Mouse (Mus musculus) CH12.LX (cell line): ENCODE measurements around the gene Plk2. TPM values are rescaled to one million over a fixed set of nuclear protein-coding genes. Genes with fewer than 3 reads are reported as not detected.
"Not testable (repeated sequence)": the region's sequence is repeated elsewhere in the genome, so short reads cannot be mapped to it uniquely, and the experiment has no call there.

Experiments
- DNase-seq: peaks from one replicate; pipeline ENCODE4 v3.0.0-alpha.2; 2013; ENCODE audit errors: extremely low read depth
- H3K27ac ChIP-seq: 2 replicates; pipeline ENCODE4 v1.5.1; 2012; ENCODE audit warnings: low read depth, mild to moderate bottlenecking, control low read depth, moderate library complexity; ENCODE audit not compliant: insufficient read depth
- H3K27me3 ChIP-seq: replicated peaks from 2 replicates; pipeline ENCODE3; 2012; ENCODE audit warnings: inconsistent platforms
- H3K36me3 ChIP-seq, 2 experiments: replicated peaks in 1 of 2; 2 replicates each; pipeline versions ENCODE3 to v1.6.1; 2012; ENCODE audit warnings: inconsistent platforms in 1 of 2, low read length in 1 of 2, mild to moderate bottlenecking in 1 of 2, mixed read lengths in 1 of 2, moderate library complexity in 1 of 2; ENCODE audit not compliant: control insufficient read depth in 1 of 2, insufficient read depth in 1 of 2
- H3K4me1 ChIP-seq, 2 experiments: 2 replicates each; pipeline ENCODE4 v1.6.1; 2012; ENCODE audit warnings: inconsistent platforms in 1 of 2, moderate library complexity in 1 of 2; ENCODE audit not compliant: insufficient read depth in 2 of 2, control insufficient read depth in 1 of 2
- H3K4me2 ChIP-seq: 2 replicates; pipeline ENCODE4 v1.6.1; 2012; ENCODE audit warnings: low read depth, mild to moderate bottlenecking, control low read depth; ENCODE audit not compliant: poor library complexity, insufficient read depth, severe bottlenecking
- H3K4me3 ChIP-seq, 3 experiments: fragments of 150-350 bp in 1 of 3; sonication (generic) in 1 of 3; replicated peaks in 1 of 3; 2 replicates each; pipeline versions ENCODE3 to v1.5.1; 2011 to 2012; ENCODE audit warnings: low read depth in 2 of 3, low read length in 2 of 3, mild to moderate bottlenecking in 2 of 3, moderate library complexity in 2 of 3, control low read depth in 1 of 3, improper control_type of control experiment in 1 of 3, inconsistent platforms in 1 of 3, mixed read lengths in 1 of 3; ENCODE audit not compliant: poor library complexity in 1 of 3
- H3K79me2 ChIP-seq: replicated peaks from 2 replicates; pipeline ENCODE4 v1.6.1; 2012; ENCODE audit warnings: mild to moderate bottlenecking, moderate library complexity; ENCODE audit not compliant: control insufficient read depth, poor library complexity, insufficient read depth, severe bottlenecking; ENCODE audit errors: extremely low read depth
- H3K9ac ChIP-seq: 2 replicates; pipeline ENCODE4 v1.6.1; 2012; ENCODE audit warnings: low read depth, mild to moderate bottlenecking, control low read depth, moderate library complexity; ENCODE audit not compliant: insufficient read depth
- H3K9me3 ChIP-seq: replicated peaks from 2 replicates; pipeline ENCODE3; 2012; ENCODE audit warnings: low read length, inconsistent platforms, mixed read lengths
- CHD2 ChIP-seq: IDR thresholded peaks from 2 replicates; pipeline ENCODE4 v1.6.1; 2011; ENCODE audit warnings: low read length, improper control_type of control experiment
- CTCF ChIP-seq, 2 experiments: IDR thresholded peaks in 1 of 2; conservative IDR thresholded peaks in 1 of 2; 2 replicates each; pipeline ENCODE4 v1.5.1; 2011 to 2012; ENCODE audit warnings: low read depth in 2 of 2, low read length in 2 of 2, improper control_type of control experiment in 1 of 2, inconsistent platforms in 1 of 2, mild to moderate bottlenecking in 1 of 2, moderate library complexity in 1 of 2
- EP300 ChIP-seq: IDR thresholded peaks from 2 replicates; pipeline ENCODE4 v1.6.1; 2011; ENCODE audit warnings: low read length, improper control_type of control experiment
- HCFC1 ChIP-seq: IDR thresholded peaks from 2 replicates; pipeline ENCODE4 v1.6.1; 2012; ENCODE audit warnings: low read depth, mild to moderate bottlenecking, inconsistent platforms, low read length, improper control_type of control experiment
- IRF4 ChIP-seq: IDR thresholded peaks from 2 replicates; pipeline ENCODE4 v1.6.1; 2014; ENCODE audit warnings: low read depth, mild to moderate bottlenecking, inconsistent platforms, low read length, improper control_type of control experiment
- JUN ChIP-seq: IDR thresholded peaks from 2 replicates; pipeline ENCODE4 v1.6.1; 2011; ENCODE audit warnings: low read depth, mild to moderate bottlenecking, low read length, improper control_type of control experiment, moderate library complexity; ENCODE audit not compliant: insufficient read depth
- JUND ChIP-seq: conservative IDR thresholded peaks from 2 replicates; pipeline ENCODE4 v1.6.1; 2011; ENCODE audit warnings: low read depth, low read length, improper control_type of control experiment
- KAT2A ChIP-seq: IDR thresholded peaks from 2 replicates; pipeline ENCODE4 v1.6.1; 2012; ENCODE audit warnings: low read length, improper control_type of control experiment, inconsistent platforms; ENCODE audit not compliant: insufficient replicate concordance
- MAFK ChIP-seq: IDR thresholded peaks from 2 replicates; pipeline ENCODE4 v1.6.1; 2011; ENCODE audit warnings: low read length, improper control_type of control experiment; ENCODE audit not compliant: insufficient replicate concordance
- MXI1 ChIP-seq: IDR thresholded peaks from 2 replicates; pipeline ENCODE4 v1.6.1; 2011; ENCODE audit warnings: mild to moderate bottlenecking, low read depth, low read length, improper control_type of control experiment
- NELFE ChIP-seq: IDR thresholded peaks from 2 replicates; pipeline ENCODE4 v1.6.1; 2011; ENCODE audit warnings: low read depth, low read length, improper control_type of control experiment
- RAD21 ChIP-seq: IDR thresholded peaks from 2 replicates; pipeline ENCODE4 v1.6.1; 2011; ENCODE audit warnings: low read depth, mild to moderate bottlenecking, low read length, improper control_type of control experiment, moderate library complexity
- SMC3 ChIP-seq: IDR thresholded peaks from 2 replicates; pipeline ENCODE4 v1.6.1; 2011; ENCODE audit warnings: low read depth, low read length, improper control_type of control experiment
- ZMIZ1 ChIP-seq: IDR thresholded peaks from 2 replicates; pipeline ENCODE4 v1.6.1; 2012; ENCODE audit warnings: low read depth, mild to moderate bottlenecking, inconsistent platforms, low read length, improper control_type of control experiment
- dilution Hi-C: fragments of 300-500 bp; cut with MboI; formaldehyde crosslinking; loops from 2 replicates; pipeline ENCODE4 v1.14.3; 2020; ENCODE audit warnings: low sequenced_read_pairs; ENCODE audit not compliant: extremely low pct_unique_long_range_greater_than_20kb, extremely low pct_ligation_motif_present
- in situ Hi-C: fragments of 300-500 bp; cut with MboI; formaldehyde crosslinking; loops from 3 replicates; pipeline ENCODE4 v1.14.3; 2019; ENCODE audit warnings: low sequenced_read_pairs, low pct_ligation_motif_present, low pct_unique_long_range_greater_than_20kb, mixed read lengths
- polyA plus RNA-seq: library from polyadenylated mRNA; unstranded; fragments of >175 nt; gene quantifications from 2 replicates; pipeline ENCODE4 v1.2.1, GENCODE M21; 2012; ENCODE audit warnings: low read depth; ENCODE audit not compliant: insufficient read length
- total RNA-seq, 2 experiments: library from RNA; depleted of rRNA; stranded (reverse); fragments of 300-350 nt in 1 of 2; fragments of >200 nt in 1 of 2; gene quantifications; 2 replicates each; pipeline ENCODE4 v1.2.3; 2012 to 2014

Plk2 gene
- total and polyA plus RNA-seq, 3 experiments: 5.1 to 8.9 (median 7.4) TPM

DNA sequence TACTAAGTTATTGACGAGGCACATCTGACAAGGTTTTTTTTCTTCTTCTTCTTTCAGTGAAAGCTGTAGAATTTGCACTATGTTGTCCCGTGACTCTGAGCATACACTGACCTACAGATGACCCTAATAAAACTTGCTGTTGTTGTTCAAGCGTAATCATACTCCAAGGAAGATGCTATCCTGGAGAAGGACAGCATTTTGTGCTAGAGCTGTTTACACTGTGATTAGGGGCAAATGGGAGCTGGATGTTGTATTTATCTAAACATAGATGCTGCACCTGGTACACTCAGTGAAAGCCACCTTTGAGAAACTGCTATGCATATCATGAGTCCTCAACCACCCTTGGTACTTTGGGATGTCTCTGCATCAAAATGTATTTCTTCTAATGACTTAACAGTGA is 6.6 kb downstream of the Plk2 start:
- dilution Hi-C loops: no loop called here
- Histone ChIP-seq H3K4me1 (peaks cover 0 to 9% of the 10 kb centered on the region in 2 experiments; a peak in 2 of 4 replicates), H3K4me3 (no peak overlapping the region), H3K27me3 (no peaks in the 10 kb centered on the region), H3K36me3 (peaks cover 17 to 32% of the 10 kb centered on the region in 2 experiments), H3K79me2 (no peaks in the 10 kb centered on the region), H3K27ac (no peak overlapping the region), H3K4me2 (no peak overlapping the region), H3K9me3 (no peaks in the 10 kb centered on the region), H3K9ac (no peak overlapping the region)
- no peak for TF ChIP-seq CTCF (conservative IDR thresholded peaks at IDR 0.05 in 1 of 2, IDR thresholded peaks at IDR 0.05 in 1 of 2; ENCODE audit: low read depth in 2 of 2, low read length in 2 of 2)
- no peak for TF ChIP-seq JUND
- no peak for TF ChIP-seq IRF4
- TF ChIP-seq NELFE: no peak
- TF ChIP-seq KAT2A: no peak
- no peak for TF ChIP-seq CHD2
- no peak for TF ChIP-seq SMC3
- no peak for TF ChIP-seq HCFC1
- TF ChIP-seq MXI1: no peak
- no peak for TF ChIP-seq JUN
- TF ChIP-seq EP300: no peak
- no peak for DNase-seq
- in situ Hi-C loops: no loop called here

DNA sequence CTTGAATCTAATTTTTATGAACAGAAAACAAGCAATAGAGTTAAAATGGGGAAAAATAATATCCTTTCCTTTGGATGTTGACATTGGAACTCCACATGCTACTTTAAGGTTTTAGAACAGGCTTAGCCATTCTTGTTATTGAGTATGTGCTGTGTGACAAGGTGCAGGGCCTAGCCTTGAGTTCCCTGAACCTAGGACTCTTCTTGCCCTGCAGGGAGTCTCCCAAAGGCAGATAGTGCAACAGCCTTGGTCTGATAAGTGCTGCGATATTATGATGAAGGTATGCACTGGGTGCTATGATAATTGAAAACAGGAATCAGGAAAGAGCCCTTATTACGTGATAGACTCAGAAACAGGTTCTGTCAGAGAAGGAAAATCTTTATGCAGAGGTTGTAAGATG is 7.0 kb downstream of the Plk2 start:
- no peak for DNase-seq
- Histone ChIP-seq H3K36me3 (peaks cover 17 to 32% of the 10 kb centered on the region in 2 experiments), H3K9me3 (no peaks in the 10 kb centered on the region), H3K4me1 (peaks cover 2 to 9% of the 10 kb centered on the region in 2 experiments; a peak in 2 of 4 replicates), H3K9ac (no peak overlapping the region), H3K27me3 (no peaks in the 10 kb centered on the region), H3K4me2 (no peak overlapping the region), H3K79me2 (no peaks in the 10 kb centered on the region), H3K4me3 (no peak overlapping the region), H3K27ac (no peak overlapping the region)
- dilution Hi-C loops: no loop called here
- no peak for TF ChIP-seq HCFC1
- no peak for TF ChIP-seq MAFK
- in situ Hi-C loops: no loop called here

DNA sequence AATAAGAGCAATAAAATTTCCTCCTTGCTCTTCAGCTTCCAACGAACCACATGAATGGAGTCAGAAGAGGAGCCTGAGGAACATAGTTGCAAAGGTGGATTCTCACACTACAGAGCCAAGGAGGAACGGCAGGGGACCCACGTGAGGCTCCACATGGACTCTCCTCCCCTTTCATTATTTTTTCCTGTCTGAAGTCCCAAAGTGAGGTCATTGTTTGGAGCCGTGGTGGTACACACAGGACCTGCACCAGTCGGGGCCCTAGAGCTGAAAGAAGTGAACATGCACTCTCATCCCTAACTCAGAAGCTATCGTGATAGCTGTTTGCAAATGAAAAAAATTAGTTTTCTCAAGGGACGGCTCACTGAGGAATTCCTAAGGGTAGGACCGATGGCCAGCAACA is 9.2 kb downstream of the Plk2 start:
- peaks cover 5 to 16% of the 10 kb centered on the region in 2 experiments for H3K36me3 ChIP-seq
- no peak for DNase-seq
- TF ChIP-seq HCFC1: no peak
- TF ChIP-seq RAD21: no peak
- no peak for TF ChIP-seq ZMIZ1
- TF ChIP-seq, all 38 proteins: peak for 0
- H3K4me3 ChIP-seq: no peak overlapping the region
- in situ Hi-C loops (no loop called here), dilution Hi-C loops (no loop called here)
- H3K27ac ChIP-seq: no peak overlapping the region
- no peak overlapping the region for H3K9ac ChIP-seq
- H3K4me2 ChIP-seq: no peak overlapping the region
- no peaks in the 10 kb centered on the region for H3K79me2 ChIP-seq
- no peaks in the 10 kb centered on the region for H3K9me3 ChIP-seq
- no peaks in the 10 kb centered on the region for H3K27me3 ChIP-seq
- H3K4me1 ChIP-seq: peaks cover 2 to 9% of the 10 kb centered on the region in 2 experiments; a peak in 2 of 4 replicates

DNA sequence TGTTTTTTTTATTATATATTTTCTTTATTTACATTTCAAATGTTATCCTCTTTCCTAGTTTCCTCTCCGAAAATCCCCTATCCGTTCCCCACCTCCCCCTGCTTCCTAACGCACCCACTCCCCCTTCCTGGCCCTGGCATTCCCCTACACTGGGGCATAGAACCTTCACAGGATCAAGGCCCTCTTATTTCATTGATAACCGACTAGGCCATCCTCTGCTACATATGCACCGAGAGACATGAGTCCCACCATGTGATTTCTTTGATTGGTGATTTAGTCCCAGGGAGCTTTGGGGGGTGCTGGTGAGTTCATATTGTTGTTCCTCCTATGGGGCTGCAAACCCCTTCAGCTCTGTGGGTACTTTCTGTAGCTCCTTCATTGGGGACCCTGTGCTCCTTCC is 9.8 kb downstream of the Plk2 start:
- H3K9me3 ChIP-seq, H3K9ac ChIP-seq, H3K27me3 ChIP-seq, H3K36me3 ChIP-seq, H3K79me2 ChIP-seq, H3K4me3 ChIP-seq, H3K27ac ChIP-seq, dilution Hi-C loops, H3K4me1 ChIP-seq, in situ Hi-C loops, H3K4me2 ChIP-seq, DNase-seq: not testable (repeated sequence)
